Mouse (Mus musculus) erythroid progenitor cell, adult 5-6 weeks (primary cell): ENCODE measurements around the gene Dhx16. TPM values are rescaled to one million over a fixed set of nuclear protein-coding genes. Genes with fewer than 3 reads are reported as not detected.

Source experiments
- ATAC-seq: replicated peaks from 2 replicates; pipeline ENCODE4 v1.8.0; 2016; ENCODE audit warnings: moderate number of reproducible peaks, mild to moderate bottlenecking, moderate TSS enrichment, inconsistent platforms; ENCODE audit not compliant: poor library complexity, low FRiP score, severe bottlenecking
- total RNA-seq, 2 experiments: library from RNA; stranded (forward) in 1 of 2; stranded (reverse) in 1 of 2; fragments of 150-400 nt in 1 of 2; fragments of 186-747, 209-891 nt in 1 of 2; gene quantifications; 2 replicates each; pipeline versions ENCODE4 v1.2.3 to v1.2.4; 2015 to 2017; ENCODE audit warnings: low replicate concordance in 2 of 2

Dhx16 gene
- total RNA-seq, 2 experiments from 2014 or later = 73.1 to 139 TPM

- no peak for ATAC-seq
Observed at GRCm38 (mm10) chr17:35882924-35883323, 3.3 kb downstream of the Dhx16 start.

GRCm38 (mm10) chr17:35883777-35884176 lies 4.2 kb downstream of the Dhx16 start:
- no peak for ATAC-seq

- ATAC-seq = no peak
Observed at GRCm38 (mm10) chr17:35887725-35888124, 8.1 kb downstream of the Dhx16 start.

GRCm38 (mm10) chr17:35896781-35897643 lies 17.4 kb downstream of the Dhx16 start, which contains the start of gene 2310061I04Rik:
Gene 2310061I04Rik (minus strand): TSS chr17:35897431.
- peak; percentile 88 for ATAC-seq

GRCm38 (mm10) chr17:35897644-35898573 lies 18.3 kb downstream of the Dhx16 start:
- ATAC-seq = peak; percentile 47

- ATAC-seq = no peak
Observed at GRCm38 (mm10) chr17:35900636-35901035, 21.0 kb downstream of the Dhx16 start.

- ATAC-seq = no peak
Observed at GRCm38 (mm10) chr17:35903343-35903991, 23.8 kb downstream of the Dhx16 start.

GRCm38 (mm10) chr17:35903992-35904355 lies 24.4 kb downstream of the Dhx16 start:
- no peak for ATAC-seq

- no peak for ATAC-seq
Observed at GRCm38 (mm10) chr17:35905587-35905986, 26.0 kb downstream of the Dhx16 start.

- no peak for ATAC-seq
Observed at GRCm38 (mm10) chr17:35907609-35908008, 28.0 kb downstream of the Dhx16 start.

- peak; percentile 55; the same call in 1 of the 2 replicates for ATAC-seq
Observed at GRCm38 (mm10) chr17:35909186-35909918, 29.7 kb downstream of the Dhx16 start.

GRCm38 (mm10) chr17:35909919-35910369 lies 30.3 kb downstream of the Dhx16 start, which contains the start of gene Atat1:
Gene Atat1 (minus strand): TSS chr17:35910075.
- peak; percentile 96 for ATAC-seq

GRCm38 (mm10) chr17:35914975-35915374 lies 35.4 kb downstream of the Dhx16 start:
- ATAC-seq = no peak

GRCm38 (mm10) chr17:35915538-35916296 lies 36.1 kb downstream of the Dhx16 start:
- peak; percentile 4 for ATAC-seq

GRCm38 (mm10) chr17:35916297-35917142 lies 36.9 kb downstream of the Dhx16 start, which contains the start of the genes Mrps18b and Ppp1r10:
Gene Mrps18b (minus strand): TSS chr17:35916389.
Gene Ppp1r10 (plus strand): TSS chr17:35916434.
- ATAC-seq = peak; percentile 71

GRCm38 (mm10) chr17:35917143-35917462 lies 37.5 kb downstream of the Dhx16 start:
- ATAC-seq = no peak

GRCm38 (mm10) chr17:35917463-35918251 lies 38.0 kb downstream of the Dhx16 start:
- 0 out of 2 replicates have a peak, but pooled peaks have one; percentile 5 for ATAC-seq
